Mouse (Mus musculus) naive thymus-derived CD4-positive, alpha-beta T cell, adult 2 months (primary cell): Measurements from ENCODE around the gene A930009A15Rik.

ENCODE experiments used
- DNase-seq: peaks from one replicate; pipeline ENCODE4 v3.0.0-alpha.2; 2011; ENCODE audit warnings: low read depth

Gene A930009A15Rik

DNA sequence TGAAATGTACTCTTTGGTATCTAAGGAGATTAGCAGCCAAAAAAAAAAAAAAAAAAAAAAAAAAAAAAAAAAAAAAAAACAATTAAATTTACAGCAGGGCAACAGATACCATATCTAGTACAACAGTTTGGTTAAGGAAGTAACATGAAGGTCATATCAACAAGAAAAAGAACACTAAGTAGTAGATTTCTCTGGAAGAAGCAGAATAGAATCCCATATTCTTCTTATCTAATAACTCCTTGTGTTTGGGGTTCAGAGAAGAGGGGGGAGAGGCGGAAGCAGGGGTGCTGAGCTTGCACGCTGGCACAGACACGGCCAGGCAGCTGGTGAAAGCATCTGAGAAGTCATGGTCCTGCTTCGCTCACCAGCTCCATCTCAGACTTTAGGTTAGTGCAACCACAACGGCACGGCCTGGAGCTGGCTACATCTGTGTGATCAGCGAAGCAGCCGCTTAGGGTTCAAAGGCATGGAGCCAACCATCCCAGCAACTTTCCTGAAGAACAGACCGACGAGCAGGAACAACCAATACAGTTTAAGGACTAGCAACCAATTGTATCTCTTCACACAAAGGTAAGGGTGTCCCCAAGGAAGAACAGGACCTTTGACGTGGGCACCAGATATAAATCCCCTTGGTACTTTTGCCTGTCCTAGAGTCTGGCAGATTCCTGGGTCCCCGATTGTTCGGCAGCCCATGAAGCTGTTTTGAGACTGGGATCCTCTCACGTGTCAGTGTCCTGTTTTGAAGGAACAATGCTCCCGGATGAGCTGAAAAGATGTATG lies at the start of gene A930009A15Rik:
A930009A15Rik (plus strand) TSS at position 275 of the 780 bp plus-strand sequence.
- DNase-seq = no peak

GRCm38 (mm10) chr10:115520200-115521080 lies 49.3 kb upstream of the A930009A15Rik start:
- no peak for DNase-seq

DNA sequence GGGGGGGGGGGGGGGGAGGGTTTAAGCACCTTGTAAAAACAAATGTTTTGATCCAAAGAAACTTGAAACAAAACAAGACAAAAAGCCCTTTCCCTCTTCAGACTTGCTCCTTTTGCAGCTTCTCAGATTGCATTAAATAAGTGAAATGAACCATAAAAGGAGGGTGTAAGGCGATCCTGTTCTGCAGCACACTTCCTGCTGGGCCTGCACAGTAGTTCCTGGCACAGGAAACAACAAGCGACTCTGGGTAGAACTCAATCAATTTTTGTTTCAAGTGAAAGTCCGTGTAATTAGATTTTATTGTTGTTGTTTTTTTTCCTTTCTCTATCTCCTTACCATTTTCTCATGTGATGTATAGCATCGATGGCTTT lies 48.7 kb upstream of the A930009A15Rik start:
- no peak for DNase-seq

DNA sequence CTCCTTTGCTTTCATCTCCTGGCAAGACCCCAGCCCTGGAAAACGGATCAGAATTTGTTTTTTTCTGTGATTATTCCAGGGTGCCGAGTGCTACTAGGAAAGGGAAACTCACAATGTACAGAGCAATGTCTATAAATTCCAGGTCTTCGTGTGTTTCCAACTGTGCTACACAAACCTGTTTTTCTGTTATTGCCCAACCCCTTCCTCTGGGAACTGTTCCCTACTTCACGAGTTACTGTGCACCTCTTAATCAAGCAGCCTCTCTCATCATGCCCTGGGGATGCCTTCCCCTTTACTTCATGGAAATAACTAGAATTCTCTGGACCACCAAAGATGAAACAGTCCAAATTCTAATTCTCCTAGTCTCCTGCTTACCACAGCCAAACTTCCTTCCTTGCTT lies 40.9 kb upstream of the A930009A15Rik start:
- no peak for DNase-seq

DNA sequence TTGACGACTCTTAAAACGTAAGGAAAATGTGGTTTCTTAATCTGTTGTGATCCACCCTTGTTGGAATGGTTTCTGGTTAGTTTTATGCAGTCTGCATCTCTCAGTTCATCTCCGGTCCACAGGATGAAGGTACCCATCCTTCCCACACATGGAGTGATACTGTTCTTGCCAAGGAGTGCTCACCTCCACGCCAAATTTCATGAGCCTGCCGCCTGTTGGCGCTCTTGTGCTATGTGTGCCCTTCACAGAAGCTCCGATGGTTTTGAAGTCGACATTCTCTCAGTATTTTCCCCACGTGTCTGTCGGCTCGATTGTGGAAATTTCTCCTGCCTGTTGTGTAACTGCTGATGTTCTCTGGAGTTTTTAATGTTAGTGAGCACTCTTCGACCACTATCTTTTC lies 40.0 kb upstream of the A930009A15Rik start:
- DNase-seq = no peak

DNA sequence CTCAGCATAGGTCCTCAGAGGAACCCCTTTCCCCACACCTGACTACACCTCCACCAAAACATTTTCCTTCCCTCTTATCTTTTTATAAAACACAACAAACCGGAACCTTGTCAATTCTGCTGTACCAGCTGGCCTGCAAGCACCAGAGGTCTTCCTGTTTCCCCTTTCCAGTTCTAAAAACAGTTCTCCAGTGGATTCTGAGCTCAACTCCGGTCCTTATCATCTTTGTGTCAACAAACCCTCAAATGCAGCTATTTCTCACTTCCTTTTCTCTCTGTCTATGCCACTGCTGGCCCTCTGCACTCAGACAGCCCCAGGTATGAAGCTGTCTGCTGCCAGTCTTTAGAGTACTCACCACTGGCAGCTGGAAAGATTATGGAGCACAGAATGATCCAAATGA lies 39.0 kb upstream of the A930009A15Rik start:
- DNase-seq = no peak

- no peak for DNase-seq
Measured at GRCm38 (mm10) chr10:115542917-115543316, 26.9 kb upstream of the A930009A15Rik start.

DNA sequence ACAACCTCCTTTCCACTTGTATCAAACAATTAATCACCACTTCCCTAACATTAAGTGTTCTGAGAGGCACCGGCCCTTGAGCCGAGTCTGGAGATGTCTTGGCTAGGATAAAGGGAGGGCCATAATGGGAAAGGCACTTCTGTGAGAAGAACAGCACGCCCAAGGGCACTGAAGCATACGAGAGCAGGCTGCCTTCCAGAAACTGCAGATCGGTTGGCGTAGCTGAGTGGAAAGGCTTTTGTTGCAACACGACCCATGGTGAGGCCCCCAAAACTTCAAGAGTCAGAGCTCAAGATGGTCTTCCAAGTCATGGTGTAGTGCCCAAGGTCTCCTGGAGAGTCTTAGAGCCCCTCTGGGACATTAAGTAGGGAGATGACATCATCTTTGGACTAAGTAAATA lies 19.5 kb upstream of the A930009A15Rik start:
- DNase-seq = no peak

GRCm38 (mm10) chr10:115551069-115551468 lies 18.7 kb upstream of the A930009A15Rik start:
- no peak for DNase-seq

GRCm38 (mm10) chr10:115553352-115554113 lies 16.3 kb upstream of the A930009A15Rik start:
- DNase-seq = no peak

GRCm38 (mm10) chr10:115555191-115555765 lies 14.5 kb upstream of the A930009A15Rik start:
- no peak for DNase-seq

- no peak for DNase-seq
Measured at GRCm38 (mm10) chr10:115556738-115557242, 13.0 kb upstream of the A930009A15Rik start.

GRCm38 (mm10) chr10:115561136-115561880 lies 8.5 kb upstream of the A930009A15Rik start:
- no peak for DNase-seq

- no peak for DNase-seq
Measured at GRCm38 (mm10) chr10:115562911-115563686, 6.7 kb upstream of the A930009A15Rik start.

DNA sequence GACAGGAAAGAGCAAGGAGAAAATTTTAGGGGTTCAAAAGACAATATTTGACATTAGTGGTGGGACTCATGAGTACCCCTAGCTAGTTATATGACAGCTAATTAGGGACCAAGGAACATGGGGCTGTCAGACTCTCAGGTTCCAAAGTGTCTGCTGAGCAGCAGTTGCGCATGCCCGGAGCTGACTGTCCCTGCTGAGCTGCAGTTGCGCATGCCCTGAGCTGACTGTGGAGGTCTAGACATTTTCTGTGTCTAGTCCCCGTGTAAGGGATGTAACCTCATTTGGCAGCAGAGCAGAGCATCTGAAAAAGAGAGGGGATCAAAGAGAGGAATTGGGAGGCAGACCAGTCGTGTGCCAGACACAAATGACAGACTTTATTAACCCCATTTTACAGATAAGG lies 5.8 kb upstream of the A930009A15Rik start:
- DNase-seq = no peak

- DNase-seq = no peak
Measured at GRCm38 (mm10) chr10:115570577-115570976, 791 bp downstream of the A930009A15Rik start.

GRCm38 (mm10) chr10:115571317-115571716 lies 1.5 kb downstream of the A930009A15Rik start:
- no peak for DNase-seq

DNA sequence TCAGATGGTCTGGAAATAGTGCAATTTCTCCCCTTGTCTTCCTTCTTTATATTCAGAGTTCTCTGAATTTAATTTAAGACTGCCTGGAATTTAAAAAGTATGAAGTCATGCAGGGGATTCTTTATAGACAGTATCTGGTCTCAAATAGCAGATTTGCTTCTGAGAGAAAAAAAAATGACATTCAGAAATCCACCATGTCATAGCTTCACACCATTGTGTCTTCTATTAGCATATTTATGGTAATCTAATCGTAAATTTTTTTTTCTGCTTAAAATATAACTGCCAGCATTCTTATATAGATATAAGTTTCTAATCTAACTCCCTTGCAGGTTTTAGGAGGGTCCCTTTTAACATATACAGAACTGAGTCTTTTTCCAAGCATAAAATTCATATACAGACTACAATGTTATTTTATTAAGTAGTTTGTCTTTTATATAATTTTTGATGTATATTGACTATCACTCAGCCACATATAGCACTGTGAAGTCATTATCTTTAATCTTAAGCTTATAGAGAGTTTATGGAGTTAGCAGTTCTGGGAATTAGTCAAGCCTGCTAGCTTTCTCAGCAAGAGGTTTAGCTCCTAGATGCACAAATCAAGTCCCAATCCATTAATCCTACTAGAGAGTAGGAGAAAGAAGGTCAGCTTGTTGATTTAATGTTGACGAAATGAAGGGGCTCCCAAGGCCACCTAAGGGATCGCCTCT lies 2.1 kb downstream of the A930009A15Rik start:
- no peak for DNase-seq

DNA sequence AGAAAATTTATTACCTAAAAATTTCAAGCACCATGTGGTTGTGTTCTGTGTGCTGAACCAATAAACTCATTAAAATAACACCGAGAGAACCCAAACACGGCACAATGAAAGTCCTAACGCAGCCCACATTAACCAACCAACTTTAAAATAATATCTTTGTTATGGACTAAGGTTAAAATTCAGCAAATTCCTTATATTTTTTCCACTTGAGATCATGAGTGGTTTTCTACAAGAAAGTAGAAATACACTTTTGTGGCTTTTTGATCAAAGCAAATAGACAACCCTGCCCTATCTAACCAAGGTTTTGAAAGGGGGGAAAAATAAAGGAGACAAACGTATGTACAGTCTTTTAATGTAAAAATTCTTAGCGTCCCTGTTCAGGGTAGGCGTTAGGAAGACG lies 9.3 kb downstream of the A930009A15Rik start:
- no peak for DNase-seq

DNA sequence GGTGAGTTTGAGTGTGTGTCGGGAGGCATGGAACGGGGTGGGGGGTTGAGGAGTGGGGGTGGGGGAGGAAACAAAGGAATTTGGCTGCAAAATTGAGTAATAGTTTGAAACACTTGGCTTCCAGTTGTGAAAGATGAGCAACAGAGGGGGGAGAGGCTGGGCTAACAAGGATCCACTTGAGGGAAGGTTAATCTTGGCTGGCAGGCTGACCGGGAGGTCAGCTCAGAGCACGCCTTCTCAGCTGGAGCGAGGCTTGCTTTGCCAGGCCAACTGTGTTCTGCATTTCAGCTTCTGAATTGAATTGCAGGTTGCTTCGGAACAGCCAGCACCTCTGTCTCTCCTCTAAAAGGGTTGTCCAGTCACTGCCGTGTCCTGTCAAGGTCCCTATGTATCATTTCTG lies 9.7 kb downstream of the A930009A15Rik start:
- no peak for DNase-seq
